Mouse (Mus musculus) frontal cortex, adult (tissue): Measurements from ENCODE around the gene Gm10260.

Experiments used
- ATAC-seq: cut with Nextera tagmentation; 2 replicates; pipeline ENCODE4 v1.9.2; 2017; ENCODE audit warnings: mild to moderate bottlenecking, moderate library complexity, mixed read lengths; ENCODE audit not compliant: low TSS enrichment

Gm10260 gene

GRCm38 (mm10) chr13:97760532-97760931 is at the start of gene Gm10260:
Gene Gm10260 (minus strand): TSS chr13:97760632.
- ATAC-seq: no peak

GRCm38 (mm10) chr13:97809828-97810227 is 49.4 kb upstream of the Gm10260 start:
- no peak for ATAC-seq

DNA sequence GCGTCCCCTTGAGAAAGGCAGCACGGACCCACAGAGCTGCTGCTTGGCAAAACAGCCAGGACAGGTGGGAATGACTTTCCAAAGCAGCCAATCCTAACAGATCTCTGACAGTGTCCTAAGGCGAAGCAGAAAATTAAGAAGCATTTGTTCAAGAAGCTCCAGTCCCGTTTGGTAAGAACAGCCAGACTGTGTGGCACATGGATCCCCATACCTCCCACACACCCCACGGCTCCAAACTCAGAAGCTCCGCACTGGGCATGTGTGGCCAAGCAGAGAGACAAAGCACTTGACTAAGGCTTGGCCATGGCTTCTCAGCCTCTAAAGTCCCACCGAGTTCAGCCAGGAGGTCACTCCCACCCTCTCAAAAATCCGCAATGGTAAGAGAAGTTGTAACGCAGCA is 45.5 kb upstream of the Gm10260 start:
- ATAC-seq: peak; percentile 90

- ATAC-seq: no peak
These were observed 42.0 kb upstream of the Gm10260 start for GRCm38 (mm10) chr13:97802386-97802785.

DNA sequence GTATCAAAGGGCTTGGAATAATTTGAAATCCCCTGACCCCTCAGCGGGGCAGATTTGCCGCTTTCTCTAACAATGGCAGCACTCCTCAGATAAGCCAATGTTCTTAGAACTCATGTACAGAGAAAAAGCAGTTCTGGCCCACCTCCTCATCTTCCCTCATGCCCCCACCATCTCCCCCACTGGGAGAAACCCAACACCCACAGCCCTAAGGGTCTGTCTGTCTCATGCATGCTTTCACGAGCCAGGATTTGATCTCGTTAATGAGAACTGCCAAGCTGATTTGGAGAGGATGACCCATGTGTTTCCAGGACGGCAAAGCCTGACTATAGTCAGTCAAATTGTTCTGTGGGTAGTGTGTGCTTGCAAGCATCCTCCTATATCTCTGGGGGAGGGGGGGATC is 37.0 kb upstream of the Gm10260 start:
- ATAC-seq: no peak

DNA sequence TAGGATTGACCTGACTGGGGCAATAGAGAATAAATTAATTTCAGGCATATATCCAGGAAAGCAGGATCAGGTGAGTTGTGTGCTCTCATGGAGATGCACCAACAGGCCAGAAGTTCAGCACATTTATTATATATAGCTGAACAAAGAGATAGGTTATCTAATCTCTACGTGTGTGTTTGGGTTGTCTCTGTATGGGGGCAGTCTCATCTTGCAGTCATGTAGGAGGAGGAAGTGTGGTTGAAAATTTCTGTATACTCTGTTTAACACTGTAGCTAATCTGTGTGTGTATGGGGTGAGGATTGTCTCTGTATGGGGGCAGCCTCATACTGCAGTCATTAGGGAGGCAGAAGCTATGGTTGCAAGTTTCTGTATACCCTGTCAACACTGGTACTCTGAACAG is 34.3 kb upstream of the Gm10260 start:
- ATAC-seq: no peak

DNA sequence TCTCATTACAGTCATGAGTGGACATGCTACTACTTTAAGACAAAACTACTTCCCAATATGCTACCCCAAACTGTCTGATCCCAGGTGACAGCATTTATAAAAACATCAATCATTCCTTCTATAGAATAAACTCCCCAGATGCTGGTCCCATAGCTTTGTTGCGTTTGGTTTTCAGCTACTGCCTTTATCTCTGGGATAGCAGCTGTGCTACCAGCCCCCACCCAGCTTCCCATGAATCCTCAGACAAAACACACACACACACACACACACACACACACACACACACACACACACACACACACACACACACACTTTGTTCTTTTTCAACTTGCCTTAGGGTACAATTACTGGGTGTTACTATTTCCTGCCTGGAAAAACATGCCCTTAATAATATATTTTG is 33.5 kb upstream of the Gm10260 start:
- no peak for ATAC-seq

- ATAC-seq: no peak
These were observed 31.2 kb upstream of the Gm10260 start for GRCm38 (mm10) chr13:97791664-97792063.

- no peak for ATAC-seq
These were observed 29.5 kb upstream of the Gm10260 start for GRCm38 (mm10) chr13:97789782-97790450.

DNA sequence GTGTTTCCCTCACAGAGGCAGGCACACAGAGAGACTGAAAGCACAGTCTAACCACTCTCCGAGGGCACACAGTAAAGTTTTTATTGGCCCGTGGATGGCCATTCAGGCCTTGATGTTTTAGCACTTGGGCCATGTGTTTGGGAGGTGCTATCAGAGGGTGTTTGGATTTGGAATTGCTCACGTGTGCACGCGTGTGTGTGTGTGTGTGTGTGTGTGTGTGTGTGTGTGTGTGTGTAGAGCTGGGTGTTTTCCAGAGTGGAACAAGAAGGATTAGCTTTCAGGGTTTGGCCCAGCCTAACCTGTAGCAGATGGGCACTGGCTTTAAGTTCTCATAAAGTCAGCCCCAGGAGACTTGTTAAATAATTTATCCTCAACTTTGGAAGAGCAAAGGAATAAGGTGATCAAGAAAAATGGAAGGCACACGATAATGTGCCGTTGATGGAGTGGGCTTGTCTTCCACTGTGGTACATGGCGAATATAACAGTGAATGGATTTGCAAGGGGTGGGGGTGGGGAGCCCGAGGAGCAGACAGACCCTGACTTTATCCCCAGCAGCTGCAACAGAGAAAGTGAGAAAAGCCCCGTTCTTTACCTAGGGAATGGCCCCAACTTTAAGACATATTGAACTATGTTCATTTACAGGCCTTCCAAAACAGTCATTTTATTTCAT is 24.9 kb upstream of the Gm10260 start:
- no peak for ATAC-seq

GRCm38 (mm10) chr13:97783423-97784143 is 23.2 kb upstream of the Gm10260 start:
- ATAC-seq: peak; percentile 82

GRCm38 (mm10) chr13:97782063-97782462 is 21.6 kb upstream of the Gm10260 start:
- no peak for ATAC-seq

GRCm38 (mm10) chr13:97781637-97782036 is 21.2 kb upstream of the Gm10260 start:
- ATAC-seq: no peak

GRCm38 (mm10) chr13:97780556-97780955 is 20.1 kb upstream of the Gm10260 start:
- no peak for ATAC-seq

DNA sequence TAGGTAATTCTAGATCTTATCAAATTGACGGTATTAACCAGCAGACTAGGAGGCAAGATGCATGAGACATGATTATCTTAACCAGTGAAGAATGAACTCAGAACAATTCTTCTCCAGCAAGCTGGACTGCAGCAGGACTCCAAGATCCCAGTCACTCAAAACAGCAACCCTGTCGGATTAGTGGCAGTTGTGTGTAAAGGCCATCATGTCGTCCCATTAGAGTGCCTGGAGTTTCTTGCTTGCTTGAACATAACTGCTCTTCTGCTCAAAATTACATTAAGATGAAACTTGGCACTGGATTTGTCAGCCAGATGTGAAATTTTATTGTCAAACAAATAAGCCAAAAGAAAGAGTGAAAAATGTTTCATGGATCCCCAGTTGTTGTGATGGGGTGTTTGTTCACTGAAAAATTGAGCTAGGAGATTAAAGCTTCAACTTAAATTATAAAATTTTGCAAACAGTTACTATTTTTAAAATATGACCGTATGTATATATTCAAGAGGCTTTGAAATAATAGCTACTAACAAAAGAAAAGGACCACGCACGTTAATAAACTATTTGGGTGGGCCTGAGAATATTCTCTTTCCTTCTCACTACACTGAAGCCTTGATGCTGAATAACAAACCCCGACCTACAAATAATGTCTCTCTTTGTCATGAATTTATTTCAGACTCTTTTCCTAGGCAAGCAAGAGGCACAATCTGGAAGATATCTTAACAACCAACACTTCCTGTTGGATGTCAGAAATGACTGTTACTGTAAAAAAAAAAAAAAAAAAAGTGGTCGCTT is 19.4 kb upstream of the Gm10260 start:
- no peak for ATAC-seq

GRCm38 (mm10) chr13:97778698-97779194 is 18.3 kb upstream of the Gm10260 start:
- peak; percentile 72 for ATAC-seq

DNA sequence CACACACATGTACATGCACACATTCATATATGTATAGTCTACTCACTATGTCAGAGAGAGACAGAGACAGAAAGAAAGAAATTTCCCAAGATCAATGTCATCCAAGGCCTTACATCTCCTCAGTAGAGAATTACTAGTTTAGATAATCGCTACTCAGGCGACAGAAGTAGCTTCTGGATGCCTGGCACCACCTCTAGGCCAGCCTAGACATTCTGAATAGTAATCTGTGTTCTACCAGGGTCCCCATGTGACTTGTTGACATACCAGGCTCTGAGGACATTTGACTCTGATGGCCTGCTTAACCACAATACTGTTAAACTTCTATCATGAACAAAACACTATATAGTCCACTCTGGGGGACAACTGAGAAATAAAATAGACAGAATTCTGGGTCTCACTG is 17.2 kb upstream of the Gm10260 start:
- ATAC-seq: no peak

GRCm38 (mm10) chr13:97776702-97777101 is 16.3 kb upstream of the Gm10260 start:
- no peak for ATAC-seq

DNA sequence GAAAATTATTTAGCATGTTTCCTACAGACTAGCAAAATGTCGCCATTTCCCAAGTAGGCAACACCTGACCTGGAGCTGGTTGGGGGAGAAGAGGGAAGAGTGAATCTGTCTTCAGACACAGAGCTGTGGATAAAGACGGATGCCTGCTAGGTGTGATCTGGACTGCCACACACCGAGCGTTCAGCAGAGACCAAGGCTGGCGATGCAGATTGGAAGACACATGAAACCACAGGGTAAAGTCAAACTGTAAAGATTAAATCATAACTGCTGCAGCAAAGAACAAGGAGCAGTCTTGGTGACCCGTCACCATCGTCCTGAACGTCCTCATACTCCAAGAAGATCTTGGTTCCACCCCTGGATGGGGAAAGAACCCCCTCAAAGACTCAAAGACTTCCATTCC is 15.5 kb upstream of the Gm10260 start:
- ATAC-seq: no peak

- ATAC-seq: peak; percentile 63
These were observed 14.5 kb upstream of the Gm10260 start for GRCm38 (mm10) chr13:97774740-97775425.

- ATAC-seq: no peak
These were observed 8.8 kb upstream of the Gm10260 start for GRCm38 (mm10) chr13:97769205-97769604.
